Mouse (Mus musculus) liver, embryonic 13.5 days (tissue): ENCODE measurements around the gene Fat3. TPM values are rescaled to one million over a fixed set of nuclear protein-coding genes. Genes with fewer than 3 reads are reported as not detected.

Source experiments
- ATAC-seq: fragments of 200-750 bp; cut with Nextera tagmentation; 2 replicates; pipeline ENCODE4 v1.8.0; 2017; ENCODE audit warnings: low read depth, mild to moderate bottlenecking, moderate number of reproducible peaks, moderate library complexity
- DNase-seq: peaks from one replicate; pipeline ENCODE4 v3.0.0; 2022
- H3K27ac ChIP-seq: fragments of 300-500 bp; sonication (generic); 2 replicates; pipeline ENCODE4 v1.5.1; 2015; ENCODE audit warnings: moderate library complexity, mild to moderate bottlenecking, inconsistent platforms
- H3K27me3 ChIP-seq: fragments of 300-500 bp; sonication (generic); 2 replicates; pipeline ENCODE4 v1.6.1; 2015; ENCODE audit warnings: mild to moderate bottlenecking, inconsistent platforms
- H3K36me3 ChIP-seq: fragments of 300-500 bp; sonication (generic); 2 replicates; pipeline ENCODE4 v1.6.1; 2015; ENCODE audit warnings: mild to moderate bottlenecking, inconsistent platforms
- H3K4me1 ChIP-seq: fragments of 300-500 bp; sonication (generic); replicated peaks from 2 replicates; pipeline ENCODE4 v1.6.1; 2015; ENCODE audit warnings: inconsistent platforms
- H3K4me2 ChIP-seq: fragments of 300-500 bp; sonication (generic); 2 replicates; pipeline ENCODE4 v1.6.1; 2015; ENCODE audit warnings: inconsistent platforms, mild to moderate bottlenecking, moderate library complexity
- H3K4me3 ChIP-seq: fragments of 300-500 bp; sonication (generic); replicated peaks from 2 replicates; pipeline ENCODE4 v1.5.1; 2015; ENCODE audit warnings: mild to moderate bottlenecking, inconsistent platforms
- H3K9ac ChIP-seq: fragments of 300-500 bp; sonication (generic); 2 replicates; pipeline ENCODE4 v1.6.1; 2015; ENCODE audit warnings: mild to moderate bottlenecking, inconsistent platforms
- H3K9me3 ChIP-seq: fragments of 300-500 bp; sonication (generic); replicated peaks from 2 replicates; pipeline ENCODE4 v1.6.1; 2016; ENCODE audit warnings: inconsistent platforms
- WGBS: fragments of 180-500 bp; shearing (Covaris S2); methylation state at CpG from one replicate; pipeline ENCODE4 v1.1.7; 2015; ENCODE audit not compliant: insufficient replicate concordance; 5-methylcytosine and 5-hydroxymethylcytosine counted together
- polyA plus RNA-seq: library from polyadenylated mRNA; unstranded; fragments of >200 nt; fragmentation: Nextera tagmentation; extraction: Ambion mirVana; gene quantifications from 2 replicates; pipeline ENCODE4 v1.2.1, GENCODE M21; 2015

Fat3 gene
- 0.07 and 0.12 TPM in 2 replicates for polyA plus RNA-seq

- Histone ChIP-seq H3K4me1 (no peaks in the 10 kb centered on the region), H3K27ac (no peak within 1 kb of the TSS), H3K9ac (no peak within 1 kb of the TSS), H3K27me3 (peaks cover 63% of the 10 kb centered on the region), H3K4me2 (peak within 1 kb of the TSS; percentile 59), H3K36me3 (no peaks in the 10 kb centered on the region), H3K9me3 (no peaks in the 10 kb centered on the region), H3K4me3 (peak within 1 kb of the TSS; percentile 42)
- 1% methylated on average over 21 of the region's 21 CpGs for WGBS
- DNase-seq (no peak), ATAC-seq (no peak)
These were observed at the start of gene Fat3 for GRCm38 (mm10) chr9:16501186-16501711. TSS of gene Fat3 (minus strand) at chr9:16501285.

GRCm38 (mm10) chr9:16532884-16533283 lies 31.8 kb upstream of the Fat3 start:
- Histone ChIP-seq H3K4me3 (no peak overlapping the region), H3K9ac (no peak overlapping the region), H3K27ac (no peak overlapping the region), H3K9me3 (no peaks in the 10 kb centered on the region), H3K36me3 (no peaks in the 10 kb centered on the region), H3K4me1 (no peaks in the 10 kb centered on the region), H3K27me3 (no peaks in the 10 kb centered on the region), H3K4me2 (no peak overlapping the region)
- ATAC-seq (no peak), DNase-seq (no peak)
- WGBS: 24% methylated on average over 1 of the region's 1 CpGs

- H3K4me1 ChIP-seq: no peaks in the 10 kb centered on the region
- H3K4me2 ChIP-seq: no peak overlapping the region
- no peak overlapping the region for H3K9ac ChIP-seq
- no peak overlapping the region for H3K4me3 ChIP-seq
- no peak overlapping the region for H3K27ac ChIP-seq
- 40% methylated on average over 1 of the region's 1 CpGs for WGBS
- ATAC-seq (no peak), DNase-seq (no peak)
- no peaks in the 10 kb centered on the region for H3K36me3 ChIP-seq
- H3K9me3 ChIP-seq: no peaks in the 10 kb centered on the region
- no peaks in the 10 kb centered on the region for H3K27me3 ChIP-seq
These were observed 16.5 kb upstream of the Fat3 start for GRCm38 (mm10) chr9:16517543-16517942.

GRCm38 (mm10) chr9:16512005-16512404 lies 10.9 kb upstream of the Fat3 start:
- no peak overlapping the region for H3K4me2 ChIP-seq
- no peak for ATAC-seq
- no peak for DNase-seq
- H3K9me3 ChIP-seq: no peaks in the 10 kb centered on the region
- H3K27me3 ChIP-seq: no peaks in the 10 kb centered on the region
- H3K36me3 ChIP-seq: no peaks in the 10 kb centered on the region
- no peak overlapping the region for H3K4me3 ChIP-seq
- H3K27ac ChIP-seq: no peak overlapping the region
- WGBS: 42% methylated on average over 1 of the region's 1 CpGs
- no peaks in the 10 kb centered on the region for H3K4me1 ChIP-seq
- no peak overlapping the region for H3K9ac ChIP-seq

- DNase-seq: no peak
- WGBS: 40% methylated on average over 2 of the region's 2 CpGs
- no peak for ATAC-seq
- Histone ChIP-seq H3K9ac (no peak overlapping the region), H3K4me1 (no peaks in the 10 kb centered on the region), H3K27me3 (peaks cover 50% of the 10 kb centered on the region), H3K36me3 (no peaks in the 10 kb centered on the region), H3K4me3 (no peak overlapping the region), H3K27ac (no peak overlapping the region), H3K9me3 (no peaks in the 10 kb centered on the region), H3K4me2 (no peak overlapping the region)
These were observed 2.7 kb upstream of the Fat3 start for GRCm38 (mm10) chr9:16503776-16504175.

GRCm38 (mm10) chr9:16502673-16503343 lies 1.7 kb upstream of the Fat3 start:
- no peak overlapping the region for H3K4me2 ChIP-seq
- peaks cover 57% of the 10 kb centered on the region for H3K27me3 ChIP-seq
- ATAC-seq: no peak
- H3K9me3 ChIP-seq: no peaks in the 10 kb centered on the region
- no peak for DNase-seq
- WGBS: 11% methylated on average over 13 of the region's 13 CpGs
- H3K4me1 ChIP-seq: no peaks in the 10 kb centered on the region
- no peaks in the 10 kb centered on the region for H3K36me3 ChIP-seq
- H3K4me3 ChIP-seq: no peak overlapping the region
- no peak overlapping the region for H3K9ac ChIP-seq
- no peak overlapping the region for H3K27ac ChIP-seq

GRCm38 (mm10) chr9:16501990-16502672 lies 1.0 kb upstream of the Fat3 start:
- Histone ChIP-seq H3K27me3 (peaks cover 59% of the 10 kb centered on the region), H3K4me1 (no peaks in the 10 kb centered on the region), H3K36me3 (no peaks in the 10 kb centered on the region), H3K27ac (no peak overlapping the region), H3K4me2 (peak overlapping the region; percentile 59), H3K9me3 (no peaks in the 10 kb centered on the region), H3K9ac (no peak overlapping the region), H3K4me3 (peak overlapping the region; percentile 42)
- WGBS: 1% methylated on average over 44 of the region's 52 CpGs
- DNase-seq: no peak
- no peak for ATAC-seq

- Histone ChIP-seq H3K9ac (no peak overlapping the region), H3K4me1 (no peaks in the 10 kb centered on the region), H3K27ac (no peak overlapping the region), H3K36me3 (no peaks in the 10 kb centered on the region), H3K27me3 (peaks cover 63% of the 10 kb centered on the region), H3K4me3 (peak overlapping the region; percentile 42), H3K4me2 (peak overlapping the region; percentile 59), H3K9me3 (no peaks in the 10 kb centered on the region)
- WGBS: 2% methylated on average over 41 of the region's 41 CpGs
- ATAC-seq (no peak), DNase-seq (no peak)
These were observed 501 bp downstream of the Fat3 start for GRCm38 (mm10) chr9:16500382-16501185.

- Histone ChIP-seq H3K4me3 (peak overlapping the region; percentile 42), H3K9ac (no peak overlapping the region), H3K27me3 (peaks cover 63% of the 10 kb centered on the region), H3K36me3 (no peaks in the 10 kb centered on the region), H3K4me2 (peak overlapping the region; percentile 59), H3K9me3 (no peaks in the 10 kb centered on the region), H3K4me1 (no peaks in the 10 kb centered on the region), H3K27ac (no peak overlapping the region)
- ATAC-seq (no peak), DNase-seq (no peak)
- WGBS: 2% methylated on average over 35 of the region's 35 CpGs
These were observed 1.3 kb downstream of the Fat3 start for GRCm38 (mm10) chr9:16499621-16500381.

- ATAC-seq (no peak), DNase-seq (no peak)
- H3K27ac ChIP-seq: no peak overlapping the region
- H3K4me2 ChIP-seq: no peak overlapping the region
- WGBS: 7% methylated on average over 4 of the region's 4 CpGs
- no peaks in the 10 kb centered on the region for H3K4me1 ChIP-seq
- no peaks in the 10 kb centered on the region for H3K9me3 ChIP-seq
- peaks cover 62% of the 10 kb centered on the region for H3K27me3 ChIP-seq
- H3K9ac ChIP-seq: no peak overlapping the region
- no peaks in the 10 kb centered on the region for H3K36me3 ChIP-seq
- no peak overlapping the region for H3K4me3 ChIP-seq
These were observed 2.2 kb downstream of the Fat3 start for GRCm38 (mm10) chr9:16498876-16499275.

- WGBS: 70% methylated on average over 1 of the region's 1 CpGs
- Histone ChIP-seq H3K4me3 (no peak overlapping the region), H3K27ac (no peak overlapping the region), H3K4me1 (no peaks in the 10 kb centered on the region), H3K9ac (no peak overlapping the region), H3K4me2 (no peak overlapping the region), H3K27me3 (peaks cover 47% of the 10 kb centered on the region), H3K36me3 (no peaks in the 10 kb centered on the region), H3K9me3 (no peaks in the 10 kb centered on the region)
- ATAC-seq: no peak
- DNase-seq: no peak
These were observed 3.7 kb downstream of the Fat3 start for GRCm38 (mm10) chr9:16497361-16497760.
